Mouse (Mus musculus) stomach, postnatal 0 days (tissue): Measurements from ENCODE around the gene Adcy3. TPM values are rescaled to one million over a fixed set of nuclear protein-coding genes. Genes with fewer than 3 reads are reported as not detected.

Source experiments
- ATAC-seq: fragments of 200-750 bp; cut with Nextera tagmentation; 2 replicates; pipeline ENCODE4 v1.8.0; 2017; ENCODE audit not compliant: low FRiP score, low TSS enrichment
- DNase-seq: peaks from one replicate; pipeline ENCODE4 v3.0.0-alpha.2; 2016; ENCODE audit warnings: low spot score
- H3K27ac ChIP-seq: fragments of 300-500 bp; sonication (generic); replicated peaks from 2 replicates; pipeline ENCODE4 v1.5.1; 2014; ENCODE audit warnings: mild to moderate bottlenecking, control low read depth
- H3K27me3 ChIP-seq: fragments of 300-500 bp; sonication (generic); 2 replicates; pipeline ENCODE4 v1.6.1; 2014; ENCODE audit warnings: low read length; ENCODE audit not compliant: control insufficient read depth, insufficient read depth
- H3K36me3 ChIP-seq: fragments of 300-500 bp; sonication (generic); 2 replicates; pipeline ENCODE4 v1.6.1; 2014; ENCODE audit warnings: low read length, mixed read lengths; ENCODE audit not compliant: control insufficient read depth, insufficient read depth
- H3K4me1 ChIP-seq: fragments of 300-500 bp; sonication (generic); replicated peaks from 2 replicates; pipeline ENCODE4 v1.6.1; 2014; ENCODE audit warnings: antibody characterized with exemption; ENCODE audit not compliant: control insufficient read depth, insufficient read depth
- H3K4me2 ChIP-seq: fragments of 300-500 bp; sonication (generic); replicated peaks from 2 replicates; pipeline ENCODE4 v1.6.1; 2014; ENCODE audit warnings: low read depth, mild to moderate bottlenecking, control low read depth, moderate library complexity
- H3K4me3 ChIP-seq: fragments of 300-500 bp; sonication (generic); 2 replicates; pipeline ENCODE4 v1.5.1; 2014; ENCODE audit warnings: low read depth, low read length, control low read depth
- H3K9ac ChIP-seq: fragments of 300-500 bp; sonication (generic); 2 replicates; pipeline ENCODE4 v1.6.1; 2014; ENCODE audit warnings: mild to moderate bottlenecking, low read length, control low read depth, mixed read lengths
- H3K9me3 ChIP-seq: fragments of 300-500 bp; sonication (generic); 2 replicates; pipeline ENCODE4 v1.6.1; 2016; ENCODE audit warnings: low read length; ENCODE audit not compliant: control insufficient read depth
- CTCF ChIP-seq: IDR thresholded peaks from 2 replicates; pipeline ENCODE4 v1.5.1; 2016; ENCODE audit warnings: antibody characterized with exemption, low read depth, mild to moderate bottlenecking, moderate library complexity
- EP300 ChIP-seq: optimal IDR thresholded peaks from 2 replicates; pipeline ENCODE3; 2016; ENCODE audit warnings: antibody characterized with exemption
- whole genome bisulfite sequencing: fragments of 180-500 bp; shearing (Covaris S2); extraction: QIAGEN DNeasy Blood & Tissue Kit; methylation state at CpG from one replicate; pipeline ENCODE4 v1.1.7; 2014; 5-methylcytosine and 5-hydroxymethylcytosine counted together
- polyA plus RNA-seq: library from polyadenylated mRNA; unstranded; fragments of >200 nt; fragmentation: Nextera tagmentation; extraction: Ambion mirVana; gene quantifications from 2 replicates; pipeline ENCODE4 v1.2.1, GENCODE M21; 2015

Adcy3 gene
- polyA plus RNA-seq, 1 experiment from 2014 or later, result 2.9 TPM

- peak; percentile 63 for DNase-seq
- no peaks in the 10 kb centered on the region for H3K27me3 ChIP-seq
These were observed 75.7 kb downstream of the Adcy3 start for GRCm38 (mm10) chr12:4208405-4209133.

GRCm38 (mm10) chr12:4209196-4209595 is 76.3 kb downstream of the Adcy3 start:
- Histone ChIP-seq H3K36me3 (peaks cover 9% of the 10 kb centered on the region; the same call in 1 of the 2 replicates), H3K4me1 (no peaks in the 10 kb centered on the region), H3K9me3 (no peaks in the 10 kb centered on the region), H3K27me3 (no peaks in the 10 kb centered on the region), H3K4me2 (no peak overlapping the region), H3K27ac (no peak overlapping the region), H3K4me3 (no peak overlapping the region), H3K9ac (no peak overlapping the region)
- 98% methylated on average over 9 of the region's 9 CpGs for WGBS
- DNase-seq, result no peak
- TF ChIP-seq EP300, result no peak
- no peak for TF ChIP-seq CTCF
- ATAC-seq, result no peak

More at GRCm38 (mm10) chr12:4208405-4209133, 75.7 kb downstream of the Adcy3 start:
- H3K4me1 ChIP-seq, result no peaks in the 10 kb centered on the region
- no peaks in the 10 kb centered on the region for H3K9me3 ChIP-seq
- H3K4me3 ChIP-seq, result no peak overlapping the region
- 85% methylated on average over 15 of the region's 15 CpGs for WGBS
- H3K9ac ChIP-seq, result no peak overlapping the region
- no peak overlapping the region for H3K4me2 ChIP-seq
- TF ChIP-seq EP300 (no peak), CTCF (peak; percentile 85)
- peaks cover 7% of the 10 kb centered on the region; the same call in 1 of the 2 replicates for H3K36me3 ChIP-seq
- peak; percentile 34; the same call in 1 of the 2 replicates for ATAC-seq
- no peak overlapping the region for H3K27ac ChIP-seq

GRCm38 (mm10) chr12:4211174-4211573 is 78.3 kb downstream of the Adcy3 start:
- WGBS, result 83% methylated on average over 9 of the region's 9 CpGs
- H3K27ac ChIP-seq, result no peak overlapping the region
- H3K4me2 ChIP-seq, result no peak overlapping the region
- H3K36me3 ChIP-seq, result peaks cover 16% of the 10 kb centered on the region
- no peak overlapping the region for H3K4me3 ChIP-seq
- no peak for TF ChIP-seq EP300
- peak; percentile 32; the same call in 1 of the 2 replicates for TF ChIP-seq CTCF
- ATAC-seq, result 0 out of 2 replicates have a peak, but pooled peaks have one; percentile 22
- no peak for DNase-seq
- H3K9ac ChIP-seq, result no peak overlapping the region
- H3K9me3 ChIP-seq, result no peaks in the 10 kb centered on the region
- no peaks in the 10 kb centered on the region for H3K27me3 ChIP-seq
- no peaks in the 10 kb centered on the region for H3K4me1 ChIP-seq

- 62% methylated on average over 8 of the region's 8 CpGs for WGBS
- ATAC-seq, result no peak
These were observed 80.0 kb downstream of the Adcy3 start for GRCm38 (mm10) chr12:4212908-4213307.

GRCm38 (mm10) chr12:4230156-4230555 is 97.3 kb downstream of the Adcy3 start:
- Histone ChIP-seq H3K9ac (no peak overlapping the region), H3K9me3 (no peaks in the 10 kb centered on the region), H3K36me3 (peaks cover 5% of the 10 kb centered on the region), H3K27ac (no peak overlapping the region), H3K4me3 (no peak overlapping the region), H3K4me2 (no peak overlapping the region), H3K4me1 (no peaks in the 10 kb centered on the region), H3K27me3 (no peaks in the 10 kb centered on the region)
- TF ChIP-seq CTCF (no peak), EP300 (no peak)
- ATAC-seq, result no peak
- 89% methylated on average over 7 of the region's 7 CpGs for WGBS
- DNase-seq, result no peak

More at GRCm38 (mm10) chr12:4212908-4213307, 80.0 kb downstream of the Adcy3 start:
- Histone ChIP-seq H3K4me1 (no peaks in the 10 kb centered on the region), H3K36me3 (peaks cover 16% of the 10 kb centered on the region), H3K4me2 (no peak overlapping the region), H3K27ac (no peak overlapping the region), H3K27me3 (no peaks in the 10 kb centered on the region), H3K9me3 (no peaks in the 10 kb centered on the region), H3K4me3 (no peak overlapping the region), H3K9ac (no peak overlapping the region)
- no peak for DNase-seq
- TF ChIP-seq CTCF (no peak), EP300 (no peak)

GRCm38 (mm10) chr12:4232777-4233176 is 99.9 kb downstream of the Adcy3 start:
- H3K27ac ChIP-seq, result no peak overlapping the region
- ATAC-seq, result no peak
- H3K4me3 ChIP-seq, result peak overlapping the region; percentile 73; the same call in 1 of the 2 replicates
- peaks cover 2% of the 10 kb centered on the region; the same call in 1 of the 2 replicates for H3K36me3 ChIP-seq
- no peaks in the 10 kb centered on the region for H3K4me1 ChIP-seq
- H3K9ac ChIP-seq, result no peak overlapping the region
- H3K27me3 ChIP-seq, result no peaks in the 10 kb centered on the region
- no peaks in the 10 kb centered on the region for H3K9me3 ChIP-seq
- TF ChIP-seq EP300 (no peak), CTCF (no peak)
- peak overlapping the region; percentile 71 for H3K4me2 ChIP-seq
- WGBS, result 21% methylated on average over 4 of the region's 4 CpGs
- DNase-seq, result no peak
